Mouse (Mus musculus) frontal cortex, adult (tissue): ENCODE results near the gene Ipo9.
A peak's percentile ranks its signal among the peaks of the same experiment; 100 is the strongest.

ENCODE experiments used
- ATAC-seq: cut with Nextera tagmentation; 2 replicates; pipeline ENCODE4 v1.9.2; 2017; ENCODE audit warnings: mild to moderate bottlenecking, moderate library complexity, mixed read lengths; ENCODE audit not compliant: low TSS enrichment

Gene Ipo9

GRCm38 (mm10) chr1:135368245-135368644, 62.1 kb downstream of the Ipo9 start:
- peak; percentile 62 for ATAC-seq

GRCm38 (mm10) chr1:135367595-135367994, 62.7 kb downstream of the Ipo9 start:
- ATAC-seq = no peak

GRCm38 (mm10) chr1:135367005-135367404, 63.3 kb downstream of the Ipo9 start:
- ATAC-seq = peak; percentile 21; the same call in 1 of the 2 replicates

GRCm38 (mm10) chr1:135366380-135366779, 63.9 kb downstream of the Ipo9 start:
- no peak for ATAC-seq

- no peak for ATAC-seq
Observed at GRCm38 (mm10) chr1:135363446-135363845, 66.9 kb downstream of the Ipo9 start.

- no peak for ATAC-seq
Observed at GRCm38 (mm10) chr1:135362115-135362514, 68.2 kb downstream of the Ipo9 start.

- no peak for ATAC-seq
Observed at GRCm38 (mm10) chr1:135361491-135361890, 68.8 kb downstream of the Ipo9 start.

GRCm38 (mm10) chr1:135359071-135359470, 71.2 kb downstream of the Ipo9 start:
- ATAC-seq = no peak

- no peak for ATAC-seq
Observed at GRCm38 (mm10) chr1:135351953-135352352, 78.3 kb downstream of the Ipo9 start.

GRCm38 (mm10) chr1:135347498-135348169, 82.7 kb downstream of the Ipo9 start:
- 0 out of 2 replicates have a peak, but pooled peaks have one; percentile 52 for ATAC-seq

GRCm38 (mm10) chr1:135346891-135347290, 83.4 kb downstream of the Ipo9 start:
- ATAC-seq = no peak

- no peak for ATAC-seq
Observed at GRCm38 (mm10) chr1:135344026-135344425, 86.3 kb downstream of the Ipo9 start.

GRCm38 (mm10) chr1:135341947-135342346, 88.4 kb downstream of the Ipo9 start:
- ATAC-seq = no peak
